Mouse (Mus musculus): ENCODE measurements around the gene Cyp2b10.

DNA sequence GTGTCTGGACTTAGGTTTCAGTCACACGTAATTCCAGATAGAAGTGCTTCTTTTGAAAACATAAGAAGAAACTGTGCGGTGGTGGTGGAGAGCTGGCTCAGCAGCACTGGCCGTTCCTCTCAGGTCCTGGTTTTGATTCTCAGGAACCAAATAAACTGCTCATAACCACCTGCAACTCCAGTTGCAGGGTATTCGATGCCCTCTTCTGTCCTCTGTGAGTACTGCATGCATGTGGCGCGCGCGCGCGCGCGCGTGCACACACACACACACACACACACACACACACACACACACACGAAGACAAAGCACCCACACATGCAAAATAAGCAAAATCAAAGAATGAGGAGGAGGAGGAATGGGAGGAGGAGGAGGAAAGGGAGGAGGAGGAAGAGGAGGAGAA, 5.7 kb downstream of the Cyp2b10 start:
- TF ChIP-seq CTCF (IDR thresholded peaks at IDR 0.05; ENCODE audit: low read depth, low read length) (peak; percentile 49), POLR2A (IDR thresholded peaks at IDR 0.05; ENCODE audit: extremely low read depth, insufficient read depth, low read length) (no peak)

Data from liver, adult 2 months (tissue).